Comparison of ENCODE assay signal across 14 mouse cellular contexts in genomic region chr8:122691018-122691417, GRCm38 (mm10). TPM values are rescaled to one million over a fixed set of nuclear protein-coding genes. Genes with fewer than 3 reads are reported as not detected.
DNase-seq lines count a peak whose midpoint lies in the region; ATAC-seq and TF ChIP-seq lines count a peak whose summit lies in the region.
"Had no signal": no experiment of that assay in that cellular context is flagged by ENCODE, and none has a peak within 500 bp of the region (broad histone marks: within the 10 kb centered on the region; RNA-seq: fewer than 3 reads in every experiment).

No protein-coding gene starts in this region.

- no peak overlapping the region for H3K9ac ChIP-seq in forebrain, embryonic 14.5 days (ENCODE audit: low read length)
- H3K9ac ChIP-seq in forebrain, embryonic 12.5 days = no peak overlapping the region
- H3K9ac ChIP-seq in liver, adult 2 months (ENCODE audit: low read depth, low read length) = no peak overlapping the region
- no peak overlapping the region for H3K9ac ChIP-seq in MEL (ENCODE audit: control insufficient read depth, low read depth, low read length, poor library complexity, severe bottlenecking)
- H3K9ac ChIP-seq in heart, postnatal 0 days (replicated peaks; ENCODE audit: low read depth, low read length) = no peak overlapping the region
- H3K9ac ChIP-seq: forebrain, embryonic 15.5 days; liver, embryonic 15.5 days had no signal

- no peaks in the 10 kb centered on the region for H3K9me3 ChIP-seq in forebrain, embryonic 14.5 days (replicated peaks; ENCODE audit: control insufficient read depth, low read length)
- H3K9me3 ChIP-seq in forebrain, embryonic 12.5 days = no peaks in the 10 kb centered on the region
- no peaks in the 10 kb centered on the region for H3K9me3 ChIP-seq in MEL (replicated peaks; ENCODE audit: insufficient read depth, low read length)
- H3K9me3 ChIP-seq in heart, postnatal 0 days (replicated peaks; ENCODE audit: control insufficient read depth, low read length) = no peaks in the 10 kb centered on the region
- H3K9me3 ChIP-seq: embryonic facial prominence, embryonic 10.5 days; forebrain, embryonic 15.5 days; liver, embryonic 15.5 days; midbrain, embryonic 10.5 days had no signal

- H3K4me3 ChIP-seq in forebrain, embryonic 14.5 days (ENCODE audit: low read depth, low read length) = no peak overlapping the region
- no peak overlapping the region for H3K4me3 ChIP-seq in forebrain, embryonic 12.5 days (replicated peaks)
- H3K4me3 ChIP-seq in liver, adult 2 months (ENCODE audit: insufficient read depth, low read depth, low read length) = no peak overlapping the region
- H3K4me3 ChIP-seq in MEL (ENCODE audit: control insufficient read depth in 1 of 2, insufficient read depth in 1 of 2, low read depth in 2 of 2, low read length in 2 of 2) = no peak overlapping the region
- H3K4me3 ChIP-seq in heart, postnatal 0 days (ENCODE audit: low read depth, low read length) = no peak overlapping the region
- H3K4me3 ChIP-seq: embryonic facial prominence, embryonic 10.5 days; forebrain, embryonic 15.5 days; liver, embryonic 15.5 days; midbrain, embryonic 10.5 days had no signal

- no peak for TF ChIP-seq EP300 in MEL (IDR thresholded peaks at IDR 0.05; ENCODE audit: low read depth in 1 of 2, low read length in 2 of 2)
- no peak for TF ChIP-seq EP300 in heart, postnatal 0 days (IDR thresholded peaks at IDR 0.05; ENCODE audit: low read depth)

- no peaks in the 10 kb centered on the region for H3K36me3 ChIP-seq in forebrain, embryonic 14.5 days (ENCODE audit: control insufficient read depth, insufficient read depth, low read length)
- H3K36me3 ChIP-seq in forebrain, embryonic 12.5 days (replicated peaks) = no peaks in the 10 kb centered on the region
- H3K36me3 ChIP-seq in liver, adult 2 months (ENCODE audit: control insufficient read depth, insufficient read depth, low read length) = no peaks in the 10 kb centered on the region
- peaks cover 18 to 95% of the 10 kb centered on the region in 2 experiments for H3K36me3 ChIP-seq in MEL (ENCODE audit: control insufficient read depth in 1 of 2, insufficient read depth in 2 of 2, low read length in 2 of 2)
- H3K36me3 ChIP-seq in heart, postnatal 0 days (replicated peaks; ENCODE audit: control insufficient read depth, insufficient read depth, low read length) = no peaks in the 10 kb centered on the region
- H3K36me3 ChIP-seq: embryonic facial prominence, embryonic 10.5 days; forebrain, embryonic 15.5 days; liver, embryonic 15.5 days; midbrain, embryonic 10.5 days had no signal

- ATAC-seq in forebrain, embryonic 14.5 days = no peak
- ATAC-seq in forebrain, embryonic 12.5 days (ENCODE audit: low FRiP score) = no peak
- ATAC-seq in heart, postnatal 0 days (ENCODE audit: insufficient read depth, low read depth) = peak; percentile 30; the same call in 1 of the 2 replicates
- ATAC-seq in inflammation-experienced regulatory T-cells, adult 6 months = no peak
- ATAC-seq: forebrain, embryonic 15.5 days had no signal

- no peak for TF ChIP-seq CTCF in liver, adult 2 months (IDR thresholded peaks at IDR 0.05; ENCODE audit: low read depth, low read length)
- TF ChIP-seq CTCF in MEL (IDR thresholded peaks at IDR 0.05 in 2 of 3, conservative IDR thresholded peaks at IDR 0.05 in 1 of 3; ENCODE audit: control insufficient read depth in 1 of 3, insufficient read depth in 1 of 3, low read depth in 2 of 3, low read length in 3 of 3, poor library complexity in 1 of 3, severe bottlenecking in 1 of 3) = no peak
- TF ChIP-seq CTCF in heart, postnatal 0 days (IDR thresholded peaks at IDR 0.05; ENCODE audit: low read depth) = no peak

- H3K79me2 ChIP-seq in liver, adult 2 months (ENCODE audit: control insufficient read depth, insufficient read depth, low read length) = no peaks in the 10 kb centered on the region
- peaks cover 98% of the 10 kb centered on the region for H3K79me2 ChIP-seq in MEL (ENCODE audit: control insufficient read depth, insufficient read depth, low read length, poor library complexity)

- no peak for TF ChIP-seq POLR2A in liver, adult 2 months (IDR thresholded peaks at IDR 0.05; ENCODE audit: extremely low read depth, insufficient read depth, low read length)
- peak in 1 of 2 experiments; percentile 18; a peak in 1 of 4 replicates for TF ChIP-seq POLR2A in MEL (IDR thresholded peaks at IDR 0.05; ENCODE audit: control insufficient read depth in 1 of 2, insufficient read depth in 1 of 2, low read depth in 1 of 2, low read length in 2 of 2, poor library complexity in 1 of 2)

- no peaks in the 10 kb centered on the region for H3K4me1 ChIP-seq in forebrain, embryonic 14.5 days (ENCODE audit: control insufficient read depth, insufficient read depth, low read length)
- peaks cover 11% of the 10 kb centered on the region; the same call in 1 of the 2 replicates for H3K4me1 ChIP-seq in forebrain, embryonic 12.5 days
- H3K4me1 ChIP-seq in liver, adult 2 months (ENCODE audit: control insufficient read depth, insufficient read depth, low read length) = peaks cover 12% of the 10 kb centered on the region
- H3K4me1 ChIP-seq in MEL (ENCODE audit: control insufficient read depth in 1 of 2, insufficient read depth in 2 of 2, low read length in 2 of 2) = peaks cover 31 to 95% of the 10 kb centered on the region in 2 experiments
- H3K4me1 ChIP-seq in heart, postnatal 0 days (ENCODE audit: control insufficient read depth, insufficient read depth) = peaks cover 9% of the 10 kb centered on the region; the same call in 1 of the 2 replicates

- H3K27ac ChIP-seq in forebrain, embryonic 14.5 days (ENCODE audit: low read depth, low read length) = no peak overlapping the region
- H3K27ac ChIP-seq in forebrain, embryonic 12.5 days = no peak overlapping the region
- H3K27ac ChIP-seq in liver, adult 2 months (replicated peaks; ENCODE audit: insufficient read depth, low read depth, low read length) = no peak overlapping the region
- 0 out of 2 replicates have a peak overlapping the region, but pooled peaks have one; percentile 3 for H3K27ac ChIP-seq in MEL (ENCODE audit: control insufficient read depth, low read depth, low read length)
- H3K27ac ChIP-seq in heart, postnatal 0 days (ENCODE audit: low read depth) = no peak overlapping the region
- H3K27ac ChIP-seq: embryonic facial prominence, embryonic 10.5 days; forebrain, embryonic 15.5 days; midbrain, embryonic 10.5 days had no signal

- H3K27me3 ChIP-seq in forebrain, embryonic 14.5 days (replicated peaks; ENCODE audit: control insufficient read depth, insufficient read depth, low read length) = no peaks in the 10 kb centered on the region
- H3K27me3 ChIP-seq in forebrain, embryonic 12.5 days = peaks cover 23% of the 10 kb centered on the region; the same call in 1 of the 2 replicates
- H3K27me3 ChIP-seq in liver, adult 2 months (ENCODE audit: control insufficient read depth, insufficient read depth, low read length) = no peaks in the 10 kb centered on the region
- no peaks in the 10 kb centered on the region for H3K27me3 ChIP-seq in MEL (ENCODE audit: control insufficient read depth in 1 of 2, insufficient read depth in 2 of 2, low read length in 2 of 2)
- peaks cover 14% of the 10 kb centered on the region; the same call in 1 of the 2 replicates for H3K27me3 ChIP-seq in heart, postnatal 0 days (ENCODE audit: control insufficient read depth, insufficient read depth, low read length)
- H3K27me3 ChIP-seq: forebrain, embryonic 15.5 days had no signal

- DNase-seq in forebrain, embryonic 14.5 days (ENCODE audit: low spot score) = peak; percentile 20
- DNase-seq in liver, adult 2 months (ENCODE audit: extremely low read depth, low read depth, low spot score) = peak; percentile 66
- DNase-seq in liver (no peak), MEL (ENCODE audit: low read depth, low spot score) (peak; percentile 45)
- no peak for DNase-seq in heart, postnatal 0 days (ENCODE audit: low spot score)
- no peak for DNase-seq in spleen, adult 18-20 months
- DNase-seq: cerebellum, adult 11-12 months; thymus, postnatal 4 days had no signal

- WGBS in forebrain, embryonic 14.5 days = 75% methylated on average over 6 of the region's 6 CpGs
- 86% methylated on average over 6 of the region's 6 CpGs for WGBS in forebrain, embryonic 12.5 days
- WGBS in liver, adult 2 months = 36% methylated on average over 6 of the region's 6 CpGs
- WGBS in heart, postnatal 0 days = 51% methylated on average over 6 of the region's 6 CpGs

- TF ChIP-seq RAD21 in MEL (IDR thresholded peaks at IDR 0.05; ENCODE audit: low read depth, low read length) = no peak

- H3K4me2 ChIP-seq in forebrain, embryonic 14.5 days (ENCODE audit: low read length) = no peak overlapping the region
- H3K4me2 ChIP-seq in forebrain, embryonic 12.5 days = no peak overlapping the region
- H3K4me2 ChIP-seq in heart, postnatal 0 days (ENCODE audit: low read depth, low read length) = no peak overlapping the region
- H3K4me2 ChIP-seq: forebrain, embryonic 15.5 days; liver, embryonic 15.5 days had no signal

TF ChIP-seq in MEL, 35 proteins besides CTCF, POLR2A, EP300 and RAD21 (continues in another document):
- no peak for TF ChIP-seq ETS1 (IDR thresholded peaks at IDR 0.05; ENCODE audit: low read depth, low read length)
- no peak for TF ChIP-seq MYB (IDR thresholded peaks at IDR 0.05; ENCODE audit: low read depth, low read length)
- TF ChIP-seq ZMIZ1 (IDR thresholded peaks at IDR 0.05; ENCODE audit: low read depth, low read length) = no peak
- no peak for TF ChIP-seq GABPA (IDR thresholded peaks at IDR 0.05; ENCODE audit: low read depth, low read length)
- no peak for TF ChIP-seq MYC (IDR thresholded peaks at IDR 0.05; ENCODE audit: low read depth, low read length)
- TF ChIP-seq MEF2A (IDR thresholded peaks at IDR 0.05; ENCODE audit: extremely low read depth, insufficient replicate concordance, low read depth, low read length, poor library complexity, severe bottlenecking) = no peak
- TF ChIP-seq CHD2 (IDR thresholded peaks at IDR 0.05; ENCODE audit: low read length) = no peak
- TF ChIP-seq TBP (IDR thresholded peaks at IDR 0.05; ENCODE audit: low read depth, low read length) = no peak
- TF ChIP-seq CHD1 (IDR thresholded peaks at IDR 0.05; ENCODE audit: low read depth, low read length) = no peak
- no peak for TF ChIP-seq GATA1 (IDR thresholded peaks at IDR 0.05; ENCODE audit: low read depth, low read length)

RNA-seq across cellular contexts. Expression of gene Cbfa2t3, which starts 7.9 kb away (rescaled TPM):
- 10.4 and 11.5 TPM in 2 replicates for polyA plus RNA-seq in forebrain, embryonic 14.5 days (2014; fragmentation: Nextera tagmentation; extraction: Ambion mirVana)
- 12.2 and 12.4 TPM in 2 replicates for polyA plus RNA-seq in forebrain, embryonic 12.5 days (2016; fragmentation: Nextera tagmentation; extraction: Ambion mirVana)
- total RNA-seq in liver, adult 2 months (2014; rRNA removed) = 0.28 and 0.40 TPM in 2 replicates
- polyA plus RNA-seq in liver, adult 2 months (2012; rRNA removed) = 1.2 and 1.3 TPM in 2 replicates
- total RNA-seq in MEL (2012; rRNA removed) = 10.5 and 11.1 TPM in 2 replicates
- 100 to 1,000 TPM in 1 of 2 experiments, not detected in 1; 102 TPM for polyA plus RNA-seq in MEL (2012; ENCODE audit: insufficient read depth in 1 of 2, insufficient read length in 2 of 2, low read depth in 1 of 2, low replicate concordance in 2 of 2, missing spikeins in 1 of 2)
- 1.1 and 3.6 TPM in 2 replicates for total RNA-seq in heart, postnatal 0 days (2014; rRNA removed; ENCODE audit: low replicate concordance)
- 4.3 and 4.4 TPM in 2 replicates for polyA plus RNA-seq in heart, postnatal 0 days (2015; fragmentation: Nextera tagmentation; extraction: Ambion mirVana)
- polyA plus RNA-seq in inflammation-experienced regulatory T-cells, adult 6 months (2017; shearing (Covaris generic)) = under 1 TPM; 0.31 to 0.54 (median 0.52) TPM

Comparison
In these comparisons a context has a peak if more than half of its experiments do, and no peak if none do; other contexts are left out.
1. DNase-seq: peak in forebrain, embryonic 14.5 days (single experiment), liver, adult 2 months (single experiment) and MEL (single experiment); none in liver (single experiment), heart, postnatal 0 days (single experiment) and spleen, adult 18-20 months (0 of 2).